Mouse (Mus musculus) midbrain, postnatal 0 days (tissue): Measurements from ENCODE around the gene Paf1. TPM values are rescaled to one million over a fixed set of nuclear protein-coding genes. Genes with fewer than 3 reads are reported as not detected.

Source experiments
- ATAC-seq: fragments of 200-750 bp; cut with Nextera tagmentation; 2 replicates; pipeline ENCODE4 v1.8.0; 2017; ENCODE audit warnings: moderate number of reproducible peaks, mild to moderate bottlenecking, moderate TSS enrichment, moderate library complexity; ENCODE audit not compliant: low FRiP score
- DNase-seq: peaks from one replicate; pipeline ENCODE4 v3.0.0-alpha.2; 2015; ENCODE audit warnings: low spot score
- H3K27ac ChIP-seq: fragments of 300-500 bp; sonication (generic); 2 replicates; pipeline ENCODE4 v1.5.1; 2014; ENCODE audit warnings: low read depth, mild to moderate bottlenecking, low read length, mixed read lengths
- H3K27me3 ChIP-seq: fragments of 300-500 bp; sonication (generic); 2 replicates; pipeline ENCODE4 v1.6.1; 2014; ENCODE audit warnings: low read length, control low read depth, mixed read lengths; ENCODE audit not compliant: insufficient read depth
- H3K36me3 ChIP-seq: fragments of 300-500 bp; sonication (generic); 2 replicates; pipeline ENCODE4 v1.6.1; 2014; ENCODE audit warnings: low read length, control low read depth, mixed read lengths; ENCODE audit not compliant: insufficient read depth
- H3K4me1 ChIP-seq: fragments of 300-500 bp; sonication (generic); 2 replicates; pipeline ENCODE4 v1.6.1; 2014; ENCODE audit warnings: mild to moderate bottlenecking, control low read depth, antibody characterized with exemption, low read length, mixed read lengths; ENCODE audit not compliant: insufficient read depth
- H3K4me2 ChIP-seq: fragments of 300-500 bp; sonication (generic); 2 replicates; pipeline ENCODE4 v1.6.1; 2014; ENCODE audit warnings: low read depth, mild to moderate bottlenecking, low read length, mixed read lengths; ENCODE audit not compliant: poor library complexity, severe bottlenecking
- H3K4me3 ChIP-seq: fragments of 300-500 bp; sonication (generic); 2 replicates; pipeline ENCODE4 v1.5.1; 2014; ENCODE audit warnings: low read depth, mild to moderate bottlenecking, low read length, moderate library complexity
- H3K9ac ChIP-seq: fragments of 300-500 bp; sonication (generic); replicated peaks from 2 replicates; pipeline ENCODE4 v1.6.1; 2014; ENCODE audit warnings: mild to moderate bottlenecking, low read length, moderate library complexity, mixed read lengths; ENCODE audit not compliant: poor library complexity, severe bottlenecking
- H3K9me3 ChIP-seq: fragments of 300-500 bp; sonication (generic); 2 replicates; pipeline ENCODE4 v1.6.1; 2016; ENCODE audit warnings: low read length, control low read depth
- CTCF ChIP-seq: IDR thresholded peaks from 2 replicates; pipeline ENCODE4 v1.5.1; 2016; ENCODE audit warnings: antibody characterized with exemption, mild to moderate bottlenecking
- WGBS: fragments of 180-500 bp; shearing (Covaris S2); extraction: QIAGEN DNeasy Blood & Tissue Kit; methylation state at CpG from one replicate; pipeline ENCODE4 v1.1.7; 2014; 5-methylcytosine and 5-hydroxymethylcytosine counted together
- polyA plus RNA-seq: library from polyadenylated mRNA; unstranded; fragments of >200 nt; fragmentation: Nextera tagmentation; extraction: Ambion mirVana; gene quantifications from 2 replicates; pipeline ENCODE4 v1.2.1, GENCODE M21; 2015
- total RNA-seq: library from RNA; depleted of rRNA; stranded (reverse); fragments of >200 nt; gene quantifications from 2 replicates; pipeline ENCODE4 v1.2.3, GENCODE M21; 2014; rRNA removed

The Paf1 gene
- total RNA-seq (80.3 and 84.2 TPM in 2 replicates), polyA plus RNA-seq (89.3 and 90.0 TPM in 2 replicates)

GRCm38 (mm10) chr7:28392429-28393271 lies at the start of gene Paf1, which contains the start of gene Med29:
Gene Paf1 (plus strand): TSS chr7:28392951.
Gene Med29 (minus strand): TSS chr7:28392708.
- Histone ChIP-seq H3K4me1 (0 out of 2 replicates have a peak, but pooled peaks cover 3% of the 10 kb centered on the region), H3K36me3 (peaks cover 35% of the 10 kb centered on the region), H3K9ac (peak within 1 kb of the TSS; percentile 78), H3K4me3 (peak within 1 kb of the TSS; percentile 64), H3K9me3 (no peaks in the 10 kb centered on the region), H3K4me2 (peak within 1 kb of the TSS; percentile 89), H3K27me3 (no peaks in the 10 kb centered on the region), H3K27ac (peak within 1 kb of the TSS; percentile 77)
- TF ChIP-seq CTCF: peak; percentile 12; the same call in 1 of the 2 replicates
- DNase-seq (peak; percentile 100), ATAC-seq (peak; percentile 97)
- WGBS: under 1% methylated on average over 58 of the region's 58 CpGs

- Histone ChIP-seq H3K9ac (no peak overlapping the region), H3K36me3 (no peaks in the 10 kb centered on the region), H3K27ac (no peak overlapping the region), H3K4me1 (peaks cover 3% of the 10 kb centered on the region; the same call in 1 of the 2 replicates), H3K4me3 (no peak overlapping the region), H3K9me3 (no peaks in the 10 kb centered on the region), H3K27me3 (no peaks in the 10 kb centered on the region), H3K4me2 (no peak overlapping the region)
- peak; percentile 74 for DNase-seq
- peak; percentile 93 for TF ChIP-seq CTCF
- 4% methylated on average over 4 of the region's 4 CpGs for WGBS
- ATAC-seq: no peak
Observed at GRCm38 (mm10) chr7:28344637-28345036, 48.1 kb upstream of the Paf1 start.

GRCm38 (mm10) chr7:28347746-28348145 lies 45.0 kb upstream of the Paf1 start:
- ATAC-seq (no peak), DNase-seq (no peak)
- no peaks in the 10 kb centered on the region for H3K27me3 ChIP-seq
- no peak overlapping the region for H3K9ac ChIP-seq
- no peaks in the 10 kb centered on the region for H3K9me3 ChIP-seq
- no peaks in the 10 kb centered on the region for H3K36me3 ChIP-seq
- no peak overlapping the region for H3K4me2 ChIP-seq
- WGBS: 79% methylated on average over 3 of the region's 3 CpGs
- peaks cover 9% of the 10 kb centered on the region; the same call in 1 of the 2 replicates for H3K4me1 ChIP-seq
- no peak overlapping the region for H3K4me3 ChIP-seq
- no peak overlapping the region for H3K27ac ChIP-seq
- TF ChIP-seq CTCF: no peak

- Histone ChIP-seq H3K27me3 (no peaks in the 10 kb centered on the region), H3K27ac (no peak overlapping the region), H3K4me2 (no peak overlapping the region), H3K4me1 (peaks cover 9% of the 10 kb centered on the region; the same call in 1 of the 2 replicates), H3K4me3 (no peak overlapping the region), H3K9ac (no peak overlapping the region), H3K9me3 (no peaks in the 10 kb centered on the region), H3K36me3 (peaks cover 5% of the 10 kb centered on the region; the same call in 1 of the 2 replicates)
- DNase-seq: peak; percentile 47
- WGBS: 91% methylated on average over 7 of the region's 7 CpGs
- ATAC-seq: no peak
- TF ChIP-seq CTCF: peak; percentile 55
Observed at GRCm38 (mm10) chr7:28348601-28349000, 44.1 kb upstream of the Paf1 start.

- H3K9me3 ChIP-seq: no peaks in the 10 kb centered on the region
- peak within 1 kb of the TSS; percentile 85 for H3K4me3 ChIP-seq
- H3K4me1 ChIP-seq: peaks cover 9% of the 10 kb centered on the region; the same call in 1 of the 2 replicates
- TF ChIP-seq CTCF: no peak
- ATAC-seq (peak; percentile 92), DNase-seq (peak; percentile 99)
- no peaks in the 10 kb centered on the region for H3K27me3 ChIP-seq
- peak within 1 kb of the TSS; percentile 97 for H3K9ac ChIP-seq
- peaks cover 13% of the 10 kb centered on the region; the same call in 1 of the 2 replicates for H3K36me3 ChIP-seq
- peak within 1 kb of the TSS; percentile 84 for H3K4me2 ChIP-seq
- H3K27ac ChIP-seq: peak within 1 kb of the TSS; percentile 83
- under 1% methylated on average over 49 of the region's 50 CpGs for WGBS
Observed at GRCm38 (mm10) chr7:28350155-28350883, 42.4 kb upstream of the Paf1 start, which contains the start of gene Rps16. Gene Rps16 (plus strand): TSS chr7:28350652.
